Mouse (Mus musculus): ENCODE data around the gene Fras1. TPM values are rescaled to one million over a fixed set of nuclear protein-coding genes. Genes with fewer than 3 reads are reported as not detected.

The Fras1 gene
- polyA plus RNA-seq, 1 experiment from 2014 or later: 43.9 TPM

GRCm38 (mm10) chr5:96454422-96454821, 80.7 kb downstream of the Fras1 start:
- ATAC-seq (replicated peaks; ENCODE audit: insufficient number of reproducible peaks, low FRiP score, low TSS enrichment): no peak
- Histone ChIP-seq H3K4me2 (no peak overlapping the region), H3K36me3 (ENCODE audit: control insufficient read depth, insufficient read depth, low read length) (no peaks in the 10 kb centered on the region), H3K4me1 (ENCODE audit: control insufficient read depth, insufficient read depth, low read length) (peaks cover 9% of the 10 kb centered on the region), H3K9me3 (replicated peaks; ENCODE audit: control insufficient read depth, low read length) (no peaks in the 10 kb centered on the region), H3K4me3 (ENCODE audit: low read depth, low read length) (no peak overlapping the region), H3K27me3 (ENCODE audit: control insufficient read depth, insufficient read depth, low read length) (no peaks in the 10 kb centered on the region), H3K9ac (ENCODE audit: low read depth, low read length) (no peak overlapping the region), H3K27ac (ENCODE audit: low read depth, low read length) (peak overlapping the region; percentile 82)
- 58% methylated on average over 3 of the region's 3 CpGs for WGBS (ENCODE audit: insufficient replicate concordance)

- no peaks in the 10 kb centered on the region for H3K36me3 ChIP-seq (ENCODE audit: control insufficient read depth, insufficient read depth, low read length)
- no peak overlapping the region for H3K4me2 ChIP-seq
- no peak overlapping the region for H3K9ac ChIP-seq (ENCODE audit: low read depth, low read length)
- no peaks in the 10 kb centered on the region for H3K9me3 ChIP-seq (replicated peaks; ENCODE audit: control insufficient read depth, low read length)
- H3K27ac ChIP-seq (ENCODE audit: low read depth, low read length): peak overlapping the region; percentile 82
- H3K27me3 ChIP-seq (ENCODE audit: control insufficient read depth, insufficient read depth, low read length): no peaks in the 10 kb centered on the region
- 54% methylated on average over 2 of the region's 2 CpGs for WGBS (ENCODE audit: insufficient replicate concordance)
- no peak overlapping the region for H3K4me3 ChIP-seq (ENCODE audit: low read depth, low read length)
- 0 out of 2 replicates have a peak, but pooled peaks have one; percentile 46 for ATAC-seq (replicated peaks; ENCODE audit: insufficient number of reproducible peaks, low FRiP score, low TSS enrichment)
- peaks cover 9% of the 10 kb centered on the region for H3K4me1 ChIP-seq (ENCODE audit: control insufficient read depth, insufficient read depth, low read length)
Measured at GRCm38 (mm10) chr5:96455241-96455640, 81.5 kb downstream of the Fras1 start.

- 67% methylated on average over 4 of the region's 4 CpGs for WGBS (ENCODE audit: insufficient replicate concordance)
Measured at GRCm38 (mm10) chr5:96457436-96457958, 83.7 kb downstream of the Fras1 start.

GRCm38 (mm10) chr5:96459605-96460004, 85.8 kb downstream of the Fras1 start:
- Histone ChIP-seq H3K27me3 (ENCODE audit: control insufficient read depth, insufficient read depth, low read length) (no peaks in the 10 kb centered on the region), H3K4me2 (no peak overlapping the region), H3K9me3 (replicated peaks; ENCODE audit: control insufficient read depth, low read length) (no peaks in the 10 kb centered on the region), H3K27ac (ENCODE audit: low read depth, low read length) (no peak overlapping the region), H3K4me1 (ENCODE audit: control insufficient read depth, insufficient read depth, low read length) (peaks cover 4% of the 10 kb centered on the region), H3K36me3 (ENCODE audit: control insufficient read depth, insufficient read depth, low read length) (no peaks in the 10 kb centered on the region), H3K9ac (ENCODE audit: low read depth, low read length) (no peak overlapping the region), H3K4me3 (ENCODE audit: low read depth, low read length) (no peak overlapping the region)
- ATAC-seq (replicated peaks; ENCODE audit: insufficient number of reproducible peaks, low FRiP score, low TSS enrichment): no peak
- WGBS (ENCODE audit: insufficient replicate concordance): 69% methylated on average over 4 of the region's 4 CpGs

More at GRCm38 (mm10) chr5:96457436-96457958, 83.7 kb downstream of the Fras1 start:
- Histone ChIP-seq H3K4me2 (no peak overlapping the region), H3K9ac (ENCODE audit: low read depth, low read length) (no peak overlapping the region), H3K36me3 (ENCODE audit: control insufficient read depth, insufficient read depth, low read length) (no peaks in the 10 kb centered on the region), H3K27me3 (ENCODE audit: control insufficient read depth, insufficient read depth, low read length) (no peaks in the 10 kb centered on the region), H3K4me1 (ENCODE audit: control insufficient read depth, insufficient read depth, low read length) (peaks cover 9% of the 10 kb centered on the region), H3K9me3 (replicated peaks; ENCODE audit: control insufficient read depth, low read length) (no peaks in the 10 kb centered on the region), H3K4me3 (ENCODE audit: low read depth, low read length) (no peak overlapping the region), H3K27ac (ENCODE audit: low read depth, low read length) (no peak overlapping the region)
- ATAC-seq (replicated peaks; ENCODE audit: insufficient number of reproducible peaks, low FRiP score, low TSS enrichment): no peak

GRCm38 (mm10) chr5:96462197-96462596, 88.4 kb downstream of the Fras1 start:
- Histone ChIP-seq H3K9me3 (replicated peaks; ENCODE audit: control insufficient read depth, low read length) (no peaks in the 10 kb centered on the region), H3K9ac (ENCODE audit: low read depth, low read length) (no peak overlapping the region), H3K4me1 (ENCODE audit: control insufficient read depth, insufficient read depth, low read length) (no peaks in the 10 kb centered on the region), H3K4me2 (no peak overlapping the region), H3K36me3 (ENCODE audit: control insufficient read depth, insufficient read depth, low read length) (no peaks in the 10 kb centered on the region), H3K27me3 (ENCODE audit: control insufficient read depth, insufficient read depth, low read length) (no peaks in the 10 kb centered on the region), H3K4me3 (ENCODE audit: low read depth, low read length) (no peak overlapping the region), H3K27ac (ENCODE audit: low read depth, low read length) (no peak overlapping the region)
- no peak for ATAC-seq (replicated peaks; ENCODE audit: insufficient number of reproducible peaks, low FRiP score, low TSS enrichment)
- WGBS (ENCODE audit: insufficient replicate concordance): 94% methylated on average over 2 of the region's 2 CpGs

GRCm38 (mm10) chr5:96466461-96466860, 92.7 kb downstream of the Fras1 start:
- Histone ChIP-seq H3K9ac (ENCODE audit: low read depth, low read length) (no peak overlapping the region), H3K9me3 (replicated peaks; ENCODE audit: control insufficient read depth, low read length) (no peaks in the 10 kb centered on the region), H3K4me1 (ENCODE audit: control insufficient read depth, insufficient read depth, low read length) (no peaks in the 10 kb centered on the region), H3K4me3 (ENCODE audit: low read depth, low read length) (no peak overlapping the region), H3K4me2 (no peak overlapping the region), H3K36me3 (ENCODE audit: control insufficient read depth, insufficient read depth, low read length) (no peaks in the 10 kb centered on the region), H3K27ac (ENCODE audit: low read depth, low read length) (no peak overlapping the region), H3K27me3 (ENCODE audit: control insufficient read depth, insufficient read depth, low read length) (no peaks in the 10 kb centered on the region)
- WGBS (ENCODE audit: insufficient replicate concordance): 60% methylated on average over 7 of the region's 7 CpGs
- no peak for ATAC-seq (replicated peaks; ENCODE audit: insufficient number of reproducible peaks, low FRiP score, low TSS enrichment)

- ATAC-seq (replicated peaks; ENCODE audit: insufficient number of reproducible peaks, low FRiP score, low TSS enrichment): no peak
- Histone ChIP-seq H3K27ac (ENCODE audit: low read depth, low read length) (no peak overlapping the region), H3K9me3 (replicated peaks; ENCODE audit: control insufficient read depth, low read length) (no peaks in the 10 kb centered on the region), H3K4me1 (ENCODE audit: control insufficient read depth, insufficient read depth, low read length) (peaks cover 9% of the 10 kb centered on the region; the same call in 1 of the 2 replicates), H3K4me3 (ENCODE audit: low read depth, low read length) (no peak overlapping the region), H3K9ac (ENCODE audit: low read depth, low read length) (no peak overlapping the region), H3K27me3 (ENCODE audit: control insufficient read depth, insufficient read depth, low read length) (no peaks in the 10 kb centered on the region), H3K36me3 (ENCODE audit: control insufficient read depth, insufficient read depth, low read length) (no peaks in the 10 kb centered on the region), H3K4me2 (no peak overlapping the region)
- 44% methylated on average over 3 of the region's 3 CpGs for WGBS (ENCODE audit: insufficient replicate concordance)
Measured at GRCm38 (mm10) chr5:96471995-96472394, 98.2 kb downstream of the Fras1 start.

- H3K27ac ChIP-seq (ENCODE audit: low read depth, low read length): no peak overlapping the region
- H3K4me2 ChIP-seq: no peak overlapping the region
- no peak for ATAC-seq (replicated peaks; ENCODE audit: insufficient number of reproducible peaks, low FRiP score, low TSS enrichment)
Measured at GRCm38 (mm10) chr5:96475488-96475887, 101.7 kb downstream of the Fras1 start.

GRCm38 (mm10) chr5:96479003-96479402, 105.2 kb downstream of the Fras1 start:
- H3K27me3 ChIP-seq (ENCODE audit: control insufficient read depth, insufficient read depth, low read length): no peaks in the 10 kb centered on the region
- no peaks in the 10 kb centered on the region for H3K9me3 ChIP-seq (replicated peaks; ENCODE audit: control insufficient read depth, low read length)
- H3K4me2 ChIP-seq: no peak overlapping the region
- no peak for ATAC-seq (replicated peaks; ENCODE audit: insufficient number of reproducible peaks, low FRiP score, low TSS enrichment)
- no peak overlapping the region for H3K4me3 ChIP-seq (ENCODE audit: low read depth, low read length)
- H3K36me3 ChIP-seq (ENCODE audit: control insufficient read depth, insufficient read depth, low read length): no peaks in the 10 kb centered on the region
- H3K4me1 ChIP-seq (ENCODE audit: control insufficient read depth, insufficient read depth, low read length): peaks cover 9% of the 10 kb centered on the region; the same call in 1 of the 2 replicates
- H3K9ac ChIP-seq (ENCODE audit: low read depth, low read length): no peak overlapping the region
- no peak overlapping the region for H3K27ac ChIP-seq (ENCODE audit: low read depth, low read length)

More at GRCm38 (mm10) chr5:96475488-96475887, 101.7 kb downstream of the Fras1 start:
- Histone ChIP-seq H3K9me3 (replicated peaks; ENCODE audit: control insufficient read depth, low read length) (no peaks in the 10 kb centered on the region), H3K4me3 (ENCODE audit: low read depth, low read length) (no peak overlapping the region), H3K36me3 (ENCODE audit: control insufficient read depth, insufficient read depth, low read length) (no peaks in the 10 kb centered on the region), H3K27me3 (ENCODE audit: control insufficient read depth, insufficient read depth, low read length) (no peaks in the 10 kb centered on the region), H3K9ac (ENCODE audit: low read depth, low read length) (no peak overlapping the region), H3K4me1 (ENCODE audit: control insufficient read depth, insufficient read depth, low read length) (peaks cover 9% of the 10 kb centered on the region; the same call in 1 of the 2 replicates)
- WGBS (ENCODE audit: insufficient replicate concordance): 33% methylated on average over 3 of the region's 3 CpGs
